Mouse (Mus musculus) kidney, postnatal 0 days (tissue): ENCODE data around the gene Fam173a. TPM values are rescaled to one million over a fixed set of nuclear protein-coding genes. Genes with fewer than 3 reads are reported as not detected.

Experiments used
- ATAC-seq: fragments of 200-750 bp; cut with Nextera tagmentation; replicated peaks from 2 replicates; pipeline ENCODE4 v1.8.0; 2017; ENCODE audit warnings: low read depth, moderate number of reproducible peaks, moderate TSS enrichment, moderate library complexity; ENCODE audit not compliant: low FRiP score
- DNase-seq: peaks from one replicate; pipeline ENCODE4 v3.0.0-alpha.2; 2016; ENCODE audit warnings: low spot score
- H3K27ac ChIP-seq: fragments of 300-500 bp; sonication (generic); 2 replicates; pipeline ENCODE4 v1.5.1; 2014; ENCODE audit warnings: mild to moderate bottlenecking
- H3K27me3 ChIP-seq: fragments of 300-500 bp; sonication (generic); 2 replicates; pipeline ENCODE4 v1.6.1; 2014; ENCODE audit warnings: low read length, mixed read lengths; ENCODE audit not compliant: insufficient read depth
- H3K36me3 ChIP-seq: fragments of 300-500 bp; sonication (generic); 2 replicates; pipeline ENCODE4 v1.6.1; 2014; ENCODE audit warnings: low read length, mixed read lengths; ENCODE audit not compliant: insufficient read depth
- H3K4me1 ChIP-seq: fragments of 300-500 bp; sonication (generic); replicated peaks from 2 replicates; pipeline ENCODE4 v1.6.1; 2014; ENCODE audit warnings: antibody characterized with exemption, low read length, mixed read lengths; ENCODE audit not compliant: insufficient read depth
- H3K4me2 ChIP-seq: fragments of 300-500 bp; sonication (generic); 2 replicates; pipeline ENCODE4 v1.6.1; 2014; ENCODE audit warnings: mild to moderate bottlenecking, low read length, moderate library complexity, mixed read lengths
- H3K4me3 ChIP-seq: fragments of 300-500 bp; sonication (generic); replicated peaks from 2 replicates; pipeline ENCODE4 v1.5.1; 2014; ENCODE audit warnings: low read depth, low read length
- H3K9ac ChIP-seq: fragments of 300-500 bp; sonication (generic); 2 replicates; pipeline ENCODE4 v1.6.1; 2014; ENCODE audit warnings: low read depth, low read length
- H3K9me3 ChIP-seq: fragments of 300-500 bp; sonication (generic); replicated peaks from 2 replicates; pipeline ENCODE4 v1.6.1; 2016; ENCODE audit warnings: low read length, inconsistent platforms, mixed read lengths
- CTCF ChIP-seq: IDR thresholded peaks from 2 replicates; pipeline ENCODE4 v1.5.1; 2016; ENCODE audit warnings: antibody characterized with exemption, low read depth, mild to moderate bottlenecking, moderate library complexity
- WGBS: fragments of 180-500 bp; shearing (Covaris S2); extraction: QIAGEN DNeasy Blood & Tissue Kit; methylation state at CpG from one replicate; pipeline ENCODE4 v1.1.7; 2014; 5-methylcytosine and 5-hydroxymethylcytosine counted together
- polyA plus RNA-seq: library from polyadenylated mRNA; unstranded; fragments of >200 nt; fragmentation: Nextera tagmentation; extraction: Ambion mirVana; gene quantifications from 2 replicates; pipeline ENCODE4 v1.2.1, GENCODE M21; 2015

The Fam173a gene
- polyA plus RNA-seq, 1 experiment from 2014 or later: 112 TPM

DNA sequence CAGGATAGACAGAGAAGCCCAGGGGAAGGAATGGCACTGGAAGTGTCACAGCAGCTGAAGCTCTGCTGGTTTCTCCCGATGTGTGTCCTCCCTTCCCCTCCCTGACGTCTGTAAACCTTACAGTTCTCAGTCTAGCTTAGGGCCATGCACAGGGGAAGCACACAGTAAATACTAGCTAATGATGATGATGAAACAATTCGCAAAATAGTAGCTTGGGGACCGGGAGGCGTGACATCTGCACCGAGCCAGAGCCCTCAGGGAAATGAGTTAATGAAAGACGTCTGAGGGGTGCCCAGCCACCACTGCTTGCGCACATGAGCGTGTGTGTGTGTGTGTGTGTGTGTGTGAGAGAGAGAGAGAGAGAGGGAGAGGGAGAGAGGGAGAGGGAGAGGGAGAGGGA is 23.4 kb downstream of the Fam173a start:
- WGBS: 53% methylated on average over 9 of the region's 9 CpGs
- no peak for ATAC-seq

GRCm38 (mm10) chr17:25765886-25766285 is 26.8 kb downstream of the Fam173a start:
- Histone ChIP-seq H3K9me3 (no peaks in the 10 kb centered on the region), H3K27ac (no peak overlapping the region), H3K27me3 (no peaks in the 10 kb centered on the region), H3K9ac (no peak overlapping the region), H3K4me1 (no peaks in the 10 kb centered on the region), H3K4me3 (no peak overlapping the region), H3K36me3 (no peaks in the 10 kb centered on the region), H3K4me2 (no peak overlapping the region)
- WGBS: 46% methylated on average over 5 of the region's 5 CpGs
- ATAC-seq (no peak), DNase-seq (no peak)
- TF ChIP-seq CTCF: no peak

More for the DNA sequence above, 23.4 kb downstream of the Fam173a start:
- no peak for DNase-seq
- Histone ChIP-seq H3K36me3 (no peaks in the 10 kb centered on the region), H3K27me3 (no peaks in the 10 kb centered on the region), H3K9ac (no peak overlapping the region), H3K27ac (no peak overlapping the region), H3K9me3 (no peaks in the 10 kb centered on the region), H3K4me2 (no peak overlapping the region), H3K4me3 (no peak overlapping the region), H3K4me1 (peaks cover 3% of the 10 kb centered on the region; the same call in 1 of the 2 replicates)
- TF ChIP-seq CTCF: no peak

DNA sequence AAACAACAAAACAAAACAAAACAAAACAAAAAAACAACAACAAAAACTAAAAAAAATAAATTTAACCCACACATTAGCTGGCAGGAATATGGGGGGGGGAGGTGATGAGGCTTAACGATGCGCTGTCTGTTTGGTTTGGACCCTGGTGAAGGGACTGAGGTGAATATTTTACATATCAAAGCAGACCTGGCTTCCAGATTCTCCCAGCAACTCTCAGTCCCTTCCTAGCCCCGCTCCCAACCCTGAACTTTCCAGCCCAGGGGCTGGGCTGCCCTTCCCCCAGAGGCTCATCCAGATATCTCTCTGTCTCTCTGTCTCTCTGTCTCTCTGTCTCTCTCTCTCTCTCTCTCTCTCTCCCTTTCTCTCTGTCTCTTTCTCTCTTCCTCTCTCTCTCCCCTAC is 30.1 kb downstream of the Fam173a start:
- Histone ChIP-seq H3K36me3 (no peaks in the 10 kb centered on the region), H3K27ac (no peak overlapping the region), H3K4me3 (no peak overlapping the region), H3K4me1 (no peaks in the 10 kb centered on the region), H3K4me2 (no peak overlapping the region), H3K27me3 (no peaks in the 10 kb centered on the region), H3K9me3 (no peaks in the 10 kb centered on the region), H3K9ac (no peak overlapping the region)
- ATAC-seq (no peak), DNase-seq (no peak)
- WGBS: 48% methylated on average over 3 of the region's 3 CpGs
- no peak for TF ChIP-seq CTCF

DNA sequence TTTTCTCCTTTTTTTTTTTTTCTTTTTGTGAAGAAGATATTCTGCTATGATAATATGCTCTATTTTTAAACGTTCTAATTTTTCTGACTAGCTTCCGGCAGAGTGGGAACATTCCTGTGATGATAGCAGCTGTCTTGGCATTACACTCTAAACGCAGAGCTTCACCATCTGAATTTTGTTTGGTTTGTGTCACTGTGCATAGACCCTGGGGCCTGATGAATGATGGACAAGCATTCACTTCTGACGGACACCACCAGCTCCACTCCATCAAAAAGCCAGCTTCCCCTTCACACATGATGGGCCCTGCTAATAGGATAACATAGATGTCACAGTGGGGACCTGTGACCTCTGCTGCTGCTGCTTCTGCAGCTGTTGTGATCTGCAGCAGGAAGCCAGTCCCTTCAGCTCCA is 31.1 kb downstream of the Fam173a start:
- Histone ChIP-seq H3K27ac (no peak overlapping the region), H3K4me1 (no peaks in the 10 kb centered on the region), H3K9me3 (no peaks in the 10 kb centered on the region), H3K27me3 (no peaks in the 10 kb centered on the region), H3K9ac (no peak overlapping the region), H3K4me3 (no peak overlapping the region), H3K4me2 (no peak overlapping the region), H3K36me3 (no peaks in the 10 kb centered on the region)
- no peak for TF ChIP-seq CTCF
- WGBS: 55% methylated on average over 4 of the region's 4 CpGs
- no peak for DNase-seq
- ATAC-seq: no peak

- Histone ChIP-seq H3K27ac (no peak overlapping the region), H3K4me1 (no peaks in the 10 kb centered on the region), H3K9ac (no peak overlapping the region), H3K9me3 (no peaks in the 10 kb centered on the region), H3K36me3 (no peaks in the 10 kb centered on the region), H3K4me3 (no peak overlapping the region), H3K4me2 (no peak overlapping the region), H3K27me3 (no peaks in the 10 kb centered on the region)
- WGBS: 62% methylated on average over 8 of the region's 8 CpGs
- TF ChIP-seq CTCF: no peak
- no peak for ATAC-seq
- no peak for DNase-seq
Observed at GRCm38 (mm10) chr17:25760148-25760547, 32.6 kb downstream of the Fam173a start.

DNA sequence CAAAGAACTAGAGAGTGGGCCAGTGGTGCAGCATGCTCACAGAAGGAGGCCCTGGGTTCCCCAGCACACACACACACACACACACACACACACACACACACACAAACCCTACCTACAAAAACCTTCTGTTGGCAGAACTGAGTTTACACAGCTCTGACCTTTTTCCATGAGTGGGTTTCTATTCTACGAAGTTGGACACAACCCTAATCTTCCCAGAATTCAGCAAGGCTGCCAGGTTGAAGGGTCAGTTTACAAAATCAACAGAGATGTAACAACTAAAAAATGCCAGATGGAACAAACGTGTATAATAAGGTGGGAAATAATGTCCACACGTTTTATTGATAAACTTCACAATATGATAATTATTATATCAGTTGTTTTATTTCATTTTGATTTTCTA is 35.0 kb downstream of the Fam173a start:
- Histone ChIP-seq H3K27ac (no peak overlapping the region), H3K4me3 (no peak overlapping the region), H3K4me2 (no peak overlapping the region), H3K27me3 (no peaks in the 10 kb centered on the region), H3K36me3 (no peaks in the 10 kb centered on the region), H3K9ac (no peak overlapping the region), H3K4me1 (no peaks in the 10 kb centered on the region), H3K9me3 (no peaks in the 10 kb centered on the region)
- no peak for ATAC-seq
- TF ChIP-seq CTCF: no peak
- WGBS: 53% methylated on average over 3 of the region's 3 CpGs
- no peak for DNase-seq

- H3K4me3 ChIP-seq: no peak overlapping the region
- ATAC-seq: peak; percentile 34; the same call in 1 of the 2 replicates
- WGBS: 63% methylated on average over 9 of the region's 9 CpGs
- H3K4me1 ChIP-seq: no peaks in the 10 kb centered on the region
- DNase-seq: no peak
- H3K4me2 ChIP-seq: no peak overlapping the region
- no peaks in the 10 kb centered on the region for H3K27me3 ChIP-seq
- H3K27ac ChIP-seq: no peak overlapping the region
- no peaks in the 10 kb centered on the region for H3K36me3 ChIP-seq
- no peak overlapping the region for H3K9ac ChIP-seq
- no peak for TF ChIP-seq CTCF
- H3K9me3 ChIP-seq: no peaks in the 10 kb centered on the region
Observed at GRCm38 (mm10) chr17:25756378-25757242, 36.1 kb downstream of the Fam173a start.
